Mouse (Mus musculus): ENCODE measurements around the gene Tnfrsf9. TPM values are rescaled to one million over a fixed set of nuclear protein-coding genes. Genes with fewer than 3 reads are reported as not detected.
A peak's percentile ranks its signal among the peaks of the same experiment; 100 is the strongest.

Gene Tnfrsf9
- polyA plus RNA-seq (2014; fragmentation: Nextera tagmentation; extraction: Ambion mirVana): 0.21 and 0.26 TPM in 2 replicates

GRCm38 (mm10) chr4:150914290-150914733 lies at the start of gene Tnfrsf9, which contains the start of gene Park7:
Gene Tnfrsf9 (plus strand): TSS chr4:150914562.
Gene Park7 (minus strand): TSS chr4:150914437.
- Histone ChIP-seq H3K4me1 (replicated peaks; ENCODE audit: control insufficient read depth, insufficient read depth, low read length) (peaks cover 16% of the 10 kb centered on the region), H3K4me2 (peak within 1 kb of the TSS; percentile 92), H3K36me3 (ENCODE audit: control insufficient read depth, insufficient read depth, low read length) (no peaks in the 10 kb centered on the region), H3K9ac (ENCODE audit: low read depth, low read length) (peak within 1 kb of the TSS; percentile 86), H3K27ac (ENCODE audit: low read depth, low read length) (peak within 1 kb of the TSS; percentile 69), H3K4me3 (ENCODE audit: low read depth, low read length) (peak within 1 kb of the TSS; percentile 68), H3K9me3 (ENCODE audit: control insufficient read depth, low read length) (no peaks in the 10 kb centered on the region), H3K27me3 (replicated peaks; ENCODE audit: control insufficient read depth, insufficient read depth, low read length) (no peaks in the 10 kb centered on the region)
- peak; percentile 92 for DNase-seq (ENCODE audit: low spot score)
- ATAC-seq (replicated peaks; ENCODE audit: low FRiP score): peak; percentile 86
- WGBS: under 1% methylated on average over 48 of the region's 48 CpGs

GRCm38 (mm10) chr4:150865371-150865770 lies 49.0 kb upstream of the Tnfrsf9 start:
- Histone ChIP-seq H3K27me3 (replicated peaks; ENCODE audit: control insufficient read depth, insufficient read depth, low read length) (no peaks in the 10 kb centered on the region), H3K4me2 (no peak overlapping the region), H3K9me3 (ENCODE audit: control insufficient read depth, low read length) (no peaks in the 10 kb centered on the region), H3K4me3 (ENCODE audit: low read depth, low read length) (no peak overlapping the region), H3K4me1 (replicated peaks; ENCODE audit: control insufficient read depth, insufficient read depth, low read length) (peaks cover 2% of the 10 kb centered on the region; the same call in 1 of the 2 replicates), H3K9ac (ENCODE audit: low read depth, low read length) (no peak overlapping the region), H3K36me3 (ENCODE audit: control insufficient read depth, insufficient read depth, low read length) (peaks cover 6% of the 10 kb centered on the region), H3K27ac (ENCODE audit: low read depth, low read length) (no peak overlapping the region)
- no peak for ATAC-seq (replicated peaks; ENCODE audit: low FRiP score)
- DNase-seq (ENCODE audit: low spot score): no peak

GRCm38 (mm10) chr4:150866069-150866468 lies 48.3 kb upstream of the Tnfrsf9 start:
- ATAC-seq (replicated peaks; ENCODE audit: low FRiP score) (no peak), DNase-seq (ENCODE audit: low spot score) (no peak)
- H3K9me3 ChIP-seq (ENCODE audit: control insufficient read depth, low read length): no peaks in the 10 kb centered on the region
- H3K27ac ChIP-seq (ENCODE audit: low read depth, low read length): no peak overlapping the region
- no peak overlapping the region for H3K9ac ChIP-seq (ENCODE audit: low read depth, low read length)
- H3K27me3 ChIP-seq (replicated peaks; ENCODE audit: control insufficient read depth, insufficient read depth, low read length): no peaks in the 10 kb centered on the region
- H3K36me3 ChIP-seq (ENCODE audit: control insufficient read depth, insufficient read depth, low read length): peaks cover 6% of the 10 kb centered on the region
- WGBS: 88% methylated on average over 11 of the region's 11 CpGs
- H3K4me2 ChIP-seq: no peak overlapping the region
- H3K4me1 ChIP-seq (replicated peaks; ENCODE audit: control insufficient read depth, insufficient read depth, low read length): peaks cover 2% of the 10 kb centered on the region; the same call in 1 of the 2 replicates
- H3K4me3 ChIP-seq (ENCODE audit: low read depth, low read length): no peak overlapping the region

GRCm38 (mm10) chr4:150866494-150866893 lies 47.9 kb upstream of the Tnfrsf9 start:
- Histone ChIP-seq H3K4me1 (replicated peaks; ENCODE audit: control insufficient read depth, insufficient read depth, low read length) (peaks cover 3% of the 10 kb centered on the region; the same call in 1 of the 2 replicates), H3K27ac (ENCODE audit: low read depth, low read length) (no peak overlapping the region), H3K4me3 (ENCODE audit: low read depth, low read length) (no peak overlapping the region), H3K4me2 (no peak overlapping the region), H3K9me3 (ENCODE audit: control insufficient read depth, low read length) (no peaks in the 10 kb centered on the region), H3K9ac (ENCODE audit: low read depth, low read length) (no peak overlapping the region), H3K36me3 (ENCODE audit: control insufficient read depth, insufficient read depth, low read length) (peaks cover 6% of the 10 kb centered on the region), H3K27me3 (replicated peaks; ENCODE audit: control insufficient read depth, insufficient read depth, low read length) (no peaks in the 10 kb centered on the region)
- ATAC-seq (replicated peaks; ENCODE audit: low FRiP score) (no peak), DNase-seq (ENCODE audit: low spot score) (no peak)
- 86% methylated on average over 12 of the region's 12 CpGs for WGBS

GRCm38 (mm10) chr4:150868161-150868560 lies 46.2 kb upstream of the Tnfrsf9 start:
- no peak for ATAC-seq (replicated peaks; ENCODE audit: low FRiP score)
- no peaks in the 10 kb centered on the region for H3K9me3 ChIP-seq (ENCODE audit: control insufficient read depth, low read length)
- WGBS: 80% methylated on average over 6 of the region's 6 CpGs

GRCm38 (mm10) chr4:150868859-150869258 lies 45.5 kb upstream of the Tnfrsf9 start:
- no peak overlapping the region for H3K9ac ChIP-seq (ENCODE audit: low read depth, low read length)

More at GRCm38 (mm10) chr4:150868161-150868560, 46.2 kb upstream of the Tnfrsf9 start:
- no peak for DNase-seq (ENCODE audit: low spot score)
- Histone ChIP-seq H3K4me2 (no peak overlapping the region), H3K9ac (ENCODE audit: low read depth, low read length) (no peak overlapping the region), H3K4me3 (ENCODE audit: low read depth, low read length) (no peak overlapping the region), H3K27ac (ENCODE audit: low read depth, low read length) (no peak overlapping the region), H3K4me1 (replicated peaks; ENCODE audit: control insufficient read depth, insufficient read depth, low read length) (peaks cover 12% of the 10 kb centered on the region), H3K27me3 (replicated peaks; ENCODE audit: control insufficient read depth, insufficient read depth, low read length) (no peaks in the 10 kb centered on the region), H3K36me3 (ENCODE audit: control insufficient read depth, insufficient read depth, low read length) (peaks cover 6% of the 10 kb centered on the region)

GRCm38 (mm10) chr4:150869276-150870197 lies 44.8 kb upstream of the Tnfrsf9 start:
- no peak for ATAC-seq (replicated peaks; ENCODE audit: low FRiP score)
- DNase-seq (ENCODE audit: low spot score): no peak
- WGBS: 58% methylated on average over 17 of the region's 17 CpGs

More at GRCm38 (mm10) chr4:150868859-150869258, 45.5 kb upstream of the Tnfrsf9 start:
- Histone ChIP-seq H3K4me2 (no peak overlapping the region), H3K4me1 (replicated peaks; ENCODE audit: control insufficient read depth, insufficient read depth, low read length) (peaks cover 14% of the 10 kb centered on the region), H3K36me3 (ENCODE audit: control insufficient read depth, insufficient read depth, low read length) (peaks cover 6% of the 10 kb centered on the region), H3K9me3 (ENCODE audit: control insufficient read depth, low read length) (no peaks in the 10 kb centered on the region), H3K27me3 (replicated peaks; ENCODE audit: control insufficient read depth, insufficient read depth, low read length) (no peaks in the 10 kb centered on the region), H3K4me3 (ENCODE audit: low read depth, low read length) (no peak overlapping the region), H3K27ac (ENCODE audit: low read depth, low read length) (no peak overlapping the region)
- ATAC-seq (replicated peaks; ENCODE audit: low FRiP score): no peak
- 83% methylated on average over 2 of the region's 2 CpGs for WGBS
- DNase-seq (ENCODE audit: low spot score): no peak

GRCm38 (mm10) chr4:150870963-150871391 lies 43.4 kb upstream of the Tnfrsf9 start:
- ATAC-seq (replicated peaks; ENCODE audit: low FRiP score) (no peak), DNase-seq (ENCODE audit: low spot score) (no peak)
- peaks cover 20% of the 10 kb centered on the region for H3K4me1 ChIP-seq (replicated peaks; ENCODE audit: control insufficient read depth, insufficient read depth, low read length)
- 85% methylated on average over 13 of the region's 13 CpGs for WGBS
- no peak overlapping the region for H3K4me3 ChIP-seq (ENCODE audit: low read depth, low read length)
- no peak overlapping the region for H3K9ac ChIP-seq (ENCODE audit: low read depth, low read length)
- H3K27me3 ChIP-seq (replicated peaks; ENCODE audit: control insufficient read depth, insufficient read depth, low read length): no peaks in the 10 kb centered on the region
- H3K36me3 ChIP-seq (ENCODE audit: control insufficient read depth, insufficient read depth, low read length): peaks cover 6% of the 10 kb centered on the region
- no peak overlapping the region for H3K4me2 ChIP-seq
- H3K27ac ChIP-seq (ENCODE audit: low read depth, low read length): no peak overlapping the region
- H3K9me3 ChIP-seq (ENCODE audit: control insufficient read depth, low read length): no peaks in the 10 kb centered on the region

More at GRCm38 (mm10) chr4:150869276-150870197, 44.8 kb upstream of the Tnfrsf9 start:
- H3K4me2 ChIP-seq: no peak overlapping the region
- peaks cover 6% of the 10 kb centered on the region for H3K36me3 ChIP-seq (ENCODE audit: control insufficient read depth, insufficient read depth, low read length)
- H3K27me3 ChIP-seq (replicated peaks; ENCODE audit: control insufficient read depth, insufficient read depth, low read length): no peaks in the 10 kb centered on the region
- no peaks in the 10 kb centered on the region for H3K9me3 ChIP-seq (ENCODE audit: control insufficient read depth, low read length)
- H3K4me1 ChIP-seq (replicated peaks; ENCODE audit: control insufficient read depth, insufficient read depth, low read length): peaks cover 14% of the 10 kb centered on the region
- H3K4me3 ChIP-seq (ENCODE audit: low read depth, low read length): no peak overlapping the region
- H3K9ac ChIP-seq (ENCODE audit: low read depth, low read length): no peak overlapping the region
- no peak overlapping the region for H3K27ac ChIP-seq (ENCODE audit: low read depth, low read length)

All from liver, embryonic 11.5 days (tissue).